ENCODE assay signal across 21 mouse cellular contexts in genomic region chr15:86428496-86428895, GRCm38 (mm10).
DNase-seq lines count a peak whose midpoint lies in the region; TF ChIP-seq lines count a peak whose summit lies in the region.
"Had no signal": no experiment of that assay in that cellular context is flagged by ENCODE, and none has a peak within 500 bp of the region (broad histone marks: within the 10 kb centered on the region; RNA-seq: fewer than 3 reads in every experiment).

No protein-coding gene starts in this region.

- TF ChIP-seq CTCF in brain, embryonic 14.5 days (IDR thresholded peaks at IDR 0.05; ENCODE audit: borderline replicate concordance, extremely low read depth, insufficient read depth, insufficient read length): no peak

- DNase-seq in layer of hippocampus, adult 9-11 months: peak; percentile 43
- no peak for DNase-seq in layer of hippocampus, adult 8-10 months (ENCODE audit: low spot score in 2 of 2)
- peak; percentile 48 for DNase-seq in brain, adult 2 months (ENCODE audit: low read depth, low spot score)
- peak; percentile 47 for DNase-seq in brain, embryonic 14.5 days (ENCODE audit: low read depth)
- DNase-seq in cerebellum, postnatal 10 days: peak; percentile 57 to 67
- no peak for DNase-seq in retina, postnatal 1 day
- no peak for DNase-seq in heart, postnatal 14 days
- DNase-seq: adrenal gland, adult 2 months; adrenal gland, postnatal 36 days; B cell, adult 2 months; gastrocnemius, postnatal 25 days; heart, adult 11 months; heart, postnatal 36 days; kidney, adult 9 months; liver; lung, adult 2 months; lung, postnatal 10 days; midbrain, embryonic 14.5 days; spleen, adult 18-20 months; thymus, adult 18-20 months; thymus, postnatal 36 days had no signal

- no peak for TF ChIP-seq POLR2A in brain, embryonic 14.5 days (IDR thresholded peaks at IDR 0.05; ENCODE audit: borderline replicate concordance, extremely low read depth, insufficient read depth, insufficient read length, poor library complexity, severe bottlenecking)

- intact Hi-C loops in heart, postnatal 14 days (cut with DNase I): no loop called here

Comparison
In these comparisons a context has a peak if more than half of its experiments do, and no peak if none do; other contexts are left out.
1. DNase-seq: peak in layer of hippocampus, adult 9-11 months (single experiment), brain, adult 2 months (single experiment), brain, embryonic 14.5 days (single experiment) and cerebellum, postnatal 10 days (2 of 2); none in layer of hippocampus, adult 8-10 months (0 of 2), retina, postnatal 1 day (single experiment) and heart, postnatal 14 days (0 of 2).